Mouse (Mus musculus): ENCODE data around the gene P2rx4. TPM values are rescaled to one million over a fixed set of nuclear protein-coding genes. Genes with fewer than 3 reads are reported as not detected.

Gene P2rx4
- total RNA-seq, 2 experiments from 2014 or later, result 11.4 to 15.0 TPM

- no peak for TF ChIP-seq CTCF (conservative IDR thresholded peaks at IDR 0.05)
- DNase-seq (ENCODE audit: low spot score in 2 of 2), result no peak
- H3K27ac ChIP-seq, result no peak overlapping the region
- no peak overlapping the region for H3K4me3 ChIP-seq
Observed at GRCm38 (mm10) chr5:122708819-122709218, 1.5 kb downstream of the P2rx4 start.

GRCm38 (mm10) chr5:122715723-122716122 lies 8.4 kb downstream of the P2rx4 start:
- H3K4me3 ChIP-seq, result no peak overlapping the region
- DNase-seq (ENCODE audit: low spot score in 2 of 2), result no peak
- H3K27ac ChIP-seq, result no peak overlapping the region
- TF ChIP-seq CTCF (conservative IDR thresholded peaks at IDR 0.05), result no peak

GRCm38 (mm10) chr5:122716793-122717192 lies 9.4 kb downstream of the P2rx4 start:
- no peak for DNase-seq (ENCODE audit: low spot score in 2 of 2)
- Histone ChIP-seq H3K4me3 (no peak overlapping the region), H3K27ac (no peak overlapping the region)
- peak; percentile 42 for TF ChIP-seq CTCF (conservative IDR thresholded peaks at IDR 0.05)

GRCm38 (mm10) chr5:122718400-122718799 lies 11.1 kb downstream of the P2rx4 start:
- Histone ChIP-seq H3K4me3 (no peak overlapping the region), H3K27ac (no peak overlapping the region)
- no peak for TF ChIP-seq CTCF (conservative IDR thresholded peaks at IDR 0.05)
- DNase-seq (ENCODE audit: low spot score in 2 of 2), result no peak

GRCm38 (mm10) chr5:122719168-122719567 lies 11.8 kb downstream of the P2rx4 start:
- TF ChIP-seq CTCF (conservative IDR thresholded peaks at IDR 0.05), result no peak
- Histone ChIP-seq H3K4me3 (no peak overlapping the region), H3K27ac (no peak overlapping the region)
- no peak for DNase-seq (ENCODE audit: low spot score in 2 of 2)

GRCm38 (mm10) chr5:122725453-122725852 lies 18.1 kb downstream of the P2rx4 start:
- DNase-seq (ENCODE audit: low spot score in 2 of 2), result no peak
- Histone ChIP-seq H3K4me3 (no peak overlapping the region), H3K27ac (no peak overlapping the region)
- TF ChIP-seq CTCF (conservative IDR thresholded peaks at IDR 0.05), result no peak

GRCm38 (mm10) chr5:122726068-122726467 lies 18.7 kb downstream of the P2rx4 start:
- Histone ChIP-seq H3K4me3 (no peak overlapping the region), H3K27ac (no peak overlapping the region)
- DNase-seq (ENCODE audit: low spot score in 2 of 2), result peak; percentile 71 to 83
- TF ChIP-seq CTCF (conservative IDR thresholded peaks at IDR 0.05), result peak; percentile 88

GRCm38 (mm10) chr5:122726595-122726994 lies 19.3 kb downstream of the P2rx4 start:
- H3K4me3 ChIP-seq, result no peak overlapping the region
- DNase-seq (ENCODE audit: low spot score in 2 of 2), result no peak
- no peak for TF ChIP-seq CTCF (conservative IDR thresholded peaks at IDR 0.05)
- no peak overlapping the region for H3K27ac ChIP-seq

GRCm38 (mm10) chr5:122727096-122727495 lies 19.8 kb downstream of the P2rx4 start:
- DNase-seq (ENCODE audit: low spot score in 2 of 2), result no peak
- Histone ChIP-seq H3K4me3 (no peak overlapping the region), H3K27ac (no peak overlapping the region)
- no peak for TF ChIP-seq CTCF (conservative IDR thresholded peaks at IDR 0.05)

GRCm38 (mm10) chr5:122730776-122731175 lies 23.4 kb downstream of the P2rx4 start:
- DNase-seq (ENCODE audit: low spot score in 2 of 2), result no peak
- no peak overlapping the region for H3K27ac ChIP-seq
- TF ChIP-seq CTCF (conservative IDR thresholded peaks at IDR 0.05), result no peak
- H3K4me3 ChIP-seq, result no peak overlapping the region

GRCm38 (mm10) chr5:122731321-122731720 lies 24.0 kb downstream of the P2rx4 start:
- DNase-seq (ENCODE audit: low spot score in 2 of 2), result peak; percentile 36 to 74
- peak; percentile 92 for TF ChIP-seq CTCF (conservative IDR thresholded peaks at IDR 0.05)
- no peak overlapping the region for H3K27ac ChIP-seq

GRCm38 (mm10) chr5:122731991-122732673 lies 24.8 kb downstream of the P2rx4 start:
- no peak for TF ChIP-seq CTCF (conservative IDR thresholded peaks at IDR 0.05)
- H3K27ac ChIP-seq, result peak overlapping the region; percentile 24; the same call in 1 of the 2 replicates
- no peak overlapping the region for H3K4me3 ChIP-seq

More at GRCm38 (mm10) chr5:122731321-122731720, 24.0 kb downstream of the P2rx4 start:
- no peak overlapping the region for H3K4me3 ChIP-seq

GRCm38 (mm10) chr5:122733881-122734280 lies 26.5 kb downstream of the P2rx4 start:
- H3K27ac ChIP-seq, result no peak overlapping the region
- no peak for TF ChIP-seq CTCF (conservative IDR thresholded peaks at IDR 0.05)
- no peak for DNase-seq (ENCODE audit: low spot score in 2 of 2)
- H3K4me3 ChIP-seq, result no peak overlapping the region

More at GRCm38 (mm10) chr5:122731991-122732673, 24.8 kb downstream of the P2rx4 start:
- DNase-seq (ENCODE audit: low spot score in 2 of 2), result no peak

- TF ChIP-seq CTCF (conservative IDR thresholded peaks at IDR 0.05), result no peak
- no peak for DNase-seq (ENCODE audit: low spot score in 2 of 2)
- Histone ChIP-seq H3K4me3 (no peak overlapping the region), H3K27ac (no peak overlapping the region)
Observed at GRCm38 (mm10) chr5:122735853-122736252, 28.5 kb downstream of the P2rx4 start.

Measured in layer of hippocampus, adult 2 months (tissue).